Mouse (Mus musculus) right cerebral cortex, postnatal 14 days (tissue): ENCODE data around the gene Ren1.

Experiments
- DNase-seq: peaks from one replicate; pipeline ENCODE4 v3.0.0; 2022

The Ren1 gene

DNA sequence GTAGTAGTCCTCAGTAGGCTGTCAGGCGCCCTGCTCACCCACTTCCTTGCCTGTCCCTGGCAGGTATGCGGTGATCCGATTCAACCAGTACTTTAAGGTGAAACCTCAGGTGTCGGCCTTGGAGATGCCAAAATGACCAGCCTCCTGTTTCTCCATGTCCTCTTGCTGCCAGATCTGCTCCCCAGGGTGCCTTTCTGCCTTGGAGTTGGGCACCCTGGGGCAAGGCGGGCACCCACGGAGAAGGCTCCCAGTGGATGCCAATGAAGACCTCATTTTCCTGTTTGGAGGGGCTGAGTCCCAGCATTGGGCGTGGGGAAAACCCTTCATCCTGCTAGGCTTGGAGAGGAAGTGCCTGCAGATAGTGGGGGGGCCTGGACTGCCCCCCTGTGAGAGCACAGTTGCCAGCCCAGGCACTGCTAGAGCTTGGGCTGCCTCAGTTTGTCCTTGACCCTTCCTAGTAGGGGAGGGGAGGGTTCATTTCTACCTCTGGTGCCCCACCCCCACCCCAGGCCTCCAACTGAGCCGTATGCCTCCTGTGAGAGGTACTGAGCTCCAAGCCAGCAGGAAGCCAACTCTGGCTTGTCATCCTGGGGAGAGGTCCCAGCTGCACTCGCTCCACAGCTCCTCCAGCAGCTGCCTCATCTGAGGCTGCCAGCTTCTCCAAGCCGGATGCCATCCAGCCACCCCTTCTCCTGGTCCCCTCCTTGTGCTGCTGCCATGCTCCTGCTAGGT, 29.1 kb downstream of the Ren1 start:
- DNase-seq = no peak

DNA sequence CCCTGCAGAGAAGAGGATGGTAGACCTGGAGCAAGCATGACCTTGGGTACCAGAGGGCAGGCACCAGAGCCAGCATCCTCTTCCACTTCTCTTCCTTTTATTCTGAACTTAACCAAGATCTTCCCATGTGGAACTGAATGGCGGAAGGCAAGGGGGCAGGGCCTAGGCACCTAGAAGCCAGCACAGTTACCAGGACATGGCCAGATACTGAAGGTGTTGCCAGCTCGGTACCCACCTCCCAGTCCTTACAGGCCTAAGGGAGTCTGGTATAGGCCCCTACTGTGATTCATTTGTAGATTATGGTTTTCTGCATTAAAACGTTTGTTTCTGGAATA, 29.6 kb downstream of the Ren1 start:
- no peak for DNase-seq

DNA sequence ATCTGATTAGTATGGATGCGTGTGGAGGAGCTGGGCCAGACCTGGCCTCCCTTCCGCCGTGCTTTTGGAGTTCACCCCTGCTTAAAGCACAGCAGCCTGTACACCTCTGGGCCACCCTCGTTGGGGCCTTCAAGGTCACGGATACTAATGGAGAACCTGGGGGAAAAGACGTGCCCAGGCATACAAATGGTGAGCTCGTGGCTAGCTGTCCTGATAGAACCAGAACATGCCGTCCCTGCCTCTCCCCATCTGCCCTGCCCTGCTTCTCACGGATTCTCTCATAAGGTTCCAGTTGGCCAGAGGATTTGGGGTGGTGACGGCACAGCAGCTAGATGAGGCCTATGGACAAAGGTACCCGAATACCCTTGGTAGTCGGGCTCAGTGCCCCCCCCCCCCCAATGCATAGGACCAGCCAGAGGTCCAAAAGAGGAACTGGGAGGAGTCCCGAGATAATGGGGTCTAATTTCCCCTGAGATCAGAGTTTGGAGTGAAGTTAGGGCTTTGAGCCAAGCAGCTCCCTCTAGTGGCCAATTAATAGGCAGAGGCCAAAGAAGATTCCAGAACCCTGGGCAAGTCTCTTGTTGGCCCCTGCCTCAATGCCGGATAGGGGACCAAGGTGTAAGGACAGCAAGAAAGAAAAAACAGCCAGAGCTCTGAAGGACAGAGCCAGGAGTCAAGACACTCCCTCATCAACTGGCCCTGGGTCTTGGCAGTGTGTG, 30.2 kb downstream of the Ren1 start:
- no peak for DNase-seq

DNA sequence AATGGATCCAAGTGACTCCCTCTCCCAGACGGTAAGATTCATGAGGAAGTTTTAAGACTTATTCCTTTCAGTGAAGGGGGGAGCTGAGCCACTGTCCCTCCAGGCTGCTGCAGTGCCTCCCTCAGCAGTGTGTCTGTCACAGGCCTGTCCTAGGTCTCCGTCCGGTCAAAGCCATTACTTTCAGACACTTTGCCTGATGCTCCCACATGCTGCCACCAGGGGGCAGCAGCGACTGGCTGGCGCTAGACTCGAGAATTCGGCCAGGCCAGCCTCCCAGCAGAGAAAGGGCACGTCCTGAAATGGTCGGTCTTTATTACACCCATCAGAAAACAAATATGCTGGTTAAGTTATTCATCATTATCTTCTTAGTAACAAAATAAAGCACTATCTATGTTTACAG, 31.7 kb downstream of the Ren1 start:
- DNase-seq = no peak

DNA sequence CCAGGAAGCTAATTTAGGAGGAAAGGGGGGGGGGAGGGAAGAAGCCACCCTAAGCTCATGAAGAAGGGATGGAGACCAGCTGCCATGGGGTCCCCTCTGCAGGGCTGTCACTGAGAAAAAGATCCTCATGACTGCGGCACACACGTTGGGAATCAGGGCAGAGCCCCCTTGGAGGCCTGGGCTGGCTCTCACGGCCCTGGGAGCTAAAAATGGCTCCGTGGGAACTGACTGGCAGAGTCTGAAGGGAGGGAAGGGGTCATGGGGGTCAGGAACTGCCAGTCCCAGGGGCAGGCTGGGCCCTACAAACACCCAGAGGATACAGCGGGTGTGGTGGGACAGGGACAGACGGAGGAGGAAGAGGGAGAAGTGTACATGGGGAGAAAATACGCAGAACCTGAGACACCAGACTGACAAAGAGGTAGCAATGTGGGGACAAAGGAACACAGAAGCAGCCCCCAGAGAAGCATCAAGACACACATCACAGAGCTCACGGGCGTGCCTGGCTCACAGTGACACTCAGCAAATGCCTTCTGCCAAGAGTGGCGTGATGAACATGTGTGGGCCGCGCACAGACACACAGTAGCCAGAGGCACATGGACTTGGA, 32.3 kb downstream of the Ren1 start:
- DNase-seq = no peak

DNA sequence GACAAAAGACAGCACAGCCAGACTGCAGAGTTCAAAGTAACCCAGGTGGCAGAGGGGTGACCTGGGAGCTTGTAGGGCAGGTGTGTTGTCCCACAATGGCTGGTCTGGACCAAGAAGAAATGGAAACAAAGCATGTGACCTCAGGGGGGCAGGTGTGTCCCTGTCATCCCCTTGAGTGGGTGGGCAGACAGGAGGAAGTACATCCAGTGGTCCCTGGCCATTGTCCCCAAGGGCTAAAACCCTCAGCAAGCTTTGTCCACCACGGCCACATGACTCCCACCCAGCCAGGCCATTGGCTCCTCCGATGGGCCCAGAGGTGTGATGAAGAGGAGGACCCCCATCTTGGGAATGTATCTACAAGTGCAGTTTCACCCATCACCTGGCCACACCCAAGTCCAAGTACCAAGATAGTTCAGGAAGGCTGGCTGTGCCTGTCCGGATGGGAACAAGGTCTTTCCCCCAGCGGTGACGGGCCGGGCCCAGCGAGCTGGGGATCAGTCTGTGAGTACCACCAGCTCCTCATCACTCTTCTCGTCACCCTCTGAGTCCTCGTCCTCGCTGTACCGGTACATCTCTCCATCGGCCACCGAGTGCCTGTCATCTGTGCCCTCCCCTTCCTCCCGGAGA, 33.0 kb downstream of the Ren1 start:
- DNase-seq = no peak

DNA sequence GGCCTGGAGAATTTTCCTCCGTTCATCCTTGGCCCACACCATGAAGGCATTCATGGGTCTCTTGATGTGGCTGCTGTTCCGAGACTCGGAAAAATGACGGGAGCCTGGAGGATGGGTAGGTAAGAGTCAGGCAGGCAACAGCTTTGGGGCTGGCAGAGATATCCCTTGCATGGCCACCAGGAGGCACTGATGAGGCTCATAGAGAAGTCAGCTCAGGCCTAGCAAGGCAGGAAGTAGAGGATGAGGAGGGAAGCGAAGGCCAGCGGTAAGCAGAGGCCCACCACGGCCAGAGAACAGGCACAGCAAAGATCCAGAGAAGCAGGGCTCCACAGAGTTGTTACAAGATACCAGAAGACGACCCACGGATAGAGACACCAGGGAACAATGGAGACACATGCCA, 35.2 kb downstream of the Ren1 start:
- peak; percentile 67 for DNase-seq

DNA sequence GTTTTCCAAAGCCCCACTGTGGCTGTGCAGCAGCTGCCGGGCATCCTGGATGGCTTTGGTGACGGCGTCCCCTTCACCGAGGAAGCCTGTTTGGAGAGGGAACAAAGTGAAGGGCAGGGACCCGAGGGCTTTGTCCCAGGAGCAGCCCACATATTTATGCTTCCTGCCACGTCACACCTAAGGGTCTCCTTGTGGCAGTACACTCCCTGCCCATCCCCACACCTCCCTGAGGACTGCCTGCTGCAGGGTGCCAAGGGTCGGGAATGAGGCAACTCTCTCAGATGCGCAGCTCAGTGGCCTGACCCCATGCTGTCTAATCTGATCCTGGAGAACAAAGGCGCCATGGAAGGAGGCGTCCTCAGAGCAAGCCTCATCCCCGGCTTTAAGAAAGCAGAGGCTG, 35.9 kb downstream of the Ren1 start:
- no peak for DNase-seq

DNA sequence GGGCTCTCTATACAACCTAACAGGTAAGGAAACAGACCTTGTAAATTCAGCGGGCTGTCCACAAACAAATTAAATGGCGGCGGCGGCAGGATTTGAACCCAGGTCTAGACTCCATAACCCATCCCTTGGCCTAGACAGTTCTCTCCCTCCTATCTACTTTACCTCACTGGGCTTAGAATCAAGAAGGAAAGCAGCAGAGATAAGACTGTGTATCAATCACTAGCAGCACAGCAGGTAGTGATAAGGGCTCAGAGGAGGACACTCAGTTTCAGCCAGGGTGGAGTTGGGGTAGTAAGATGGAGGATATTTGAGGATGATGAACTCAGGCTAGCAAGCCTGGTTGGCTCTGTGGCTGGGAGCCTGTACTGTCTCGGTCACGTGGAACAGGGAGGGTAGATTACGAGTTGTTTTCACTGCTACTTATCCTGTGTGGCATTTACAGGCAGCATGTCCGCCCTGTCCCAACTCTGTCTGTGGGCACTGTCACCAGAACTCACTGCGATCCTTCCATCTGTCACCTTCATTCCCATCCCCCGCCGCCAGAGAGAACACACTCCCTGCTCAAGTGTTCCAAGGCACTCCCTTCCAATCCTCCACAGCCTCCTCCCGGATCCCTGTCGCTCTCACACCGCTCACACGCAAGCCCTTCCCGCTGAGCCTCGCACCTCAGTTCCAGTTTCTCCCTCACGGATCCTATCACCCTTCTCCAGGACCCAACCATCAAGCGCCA, 37.4 kb downstream of the Ren1 start:
- no peak for DNase-seq

DNA sequence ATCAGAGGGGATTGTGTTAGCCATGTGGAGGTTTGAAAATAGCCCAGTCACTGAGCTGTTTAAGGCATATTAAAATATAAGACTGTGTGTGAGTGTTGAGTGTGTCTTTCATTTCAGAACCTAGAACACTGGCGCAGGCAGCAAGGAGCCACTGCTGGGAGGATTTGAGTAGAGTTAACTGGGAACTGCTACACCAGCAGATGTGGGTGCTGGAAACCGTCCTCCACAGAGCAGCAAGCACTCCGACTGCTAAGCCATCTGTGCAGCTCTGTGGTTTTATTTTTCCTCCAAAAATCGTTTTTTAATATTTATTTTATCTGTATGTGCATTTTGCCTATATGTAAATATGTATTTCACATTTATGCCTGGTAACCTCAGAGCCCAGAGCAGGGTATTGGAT, 44.4 kb downstream of the Ren1 start:
- no peak for DNase-seq

DNA sequence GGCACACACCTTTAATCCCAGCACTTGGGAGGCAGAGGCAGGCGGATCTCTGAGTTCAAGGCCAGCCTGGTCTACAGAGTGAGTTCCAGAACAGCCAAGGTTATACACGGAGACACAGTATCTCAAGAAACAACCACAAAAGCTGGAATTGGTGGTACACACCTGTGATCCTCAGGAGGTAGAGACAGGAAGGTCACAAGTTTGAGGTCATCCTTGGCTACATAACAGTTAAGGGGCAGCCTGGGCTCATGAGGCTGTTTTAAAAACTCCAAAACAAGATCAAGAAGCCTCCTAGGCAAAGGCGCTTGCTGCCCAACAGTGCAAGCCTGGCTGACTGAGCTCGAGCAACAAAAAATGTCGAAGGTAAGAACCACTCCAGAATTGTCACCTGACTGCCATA, 46.4 kb downstream of the Ren1 start:
- DNase-seq = no peak

DNA sequence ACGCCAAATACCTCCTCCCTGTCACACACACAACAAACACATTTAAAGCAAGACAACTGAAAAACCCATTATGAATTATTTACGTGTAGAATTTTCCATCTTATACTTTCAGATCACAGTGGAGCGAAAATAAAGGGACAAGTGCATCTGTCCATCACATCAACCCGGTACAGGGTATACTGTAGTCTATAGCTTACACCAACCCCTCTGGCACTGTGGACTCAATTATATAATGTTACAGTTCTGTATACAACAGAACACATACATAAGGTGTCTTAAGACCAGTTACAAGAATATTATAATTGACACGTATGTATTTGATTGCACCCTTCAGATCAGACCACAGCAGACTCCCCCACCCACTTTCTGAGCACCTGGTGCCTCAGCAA, 46.8 kb downstream of the Ren1 start:
- no peak for DNase-seq

DNA sequence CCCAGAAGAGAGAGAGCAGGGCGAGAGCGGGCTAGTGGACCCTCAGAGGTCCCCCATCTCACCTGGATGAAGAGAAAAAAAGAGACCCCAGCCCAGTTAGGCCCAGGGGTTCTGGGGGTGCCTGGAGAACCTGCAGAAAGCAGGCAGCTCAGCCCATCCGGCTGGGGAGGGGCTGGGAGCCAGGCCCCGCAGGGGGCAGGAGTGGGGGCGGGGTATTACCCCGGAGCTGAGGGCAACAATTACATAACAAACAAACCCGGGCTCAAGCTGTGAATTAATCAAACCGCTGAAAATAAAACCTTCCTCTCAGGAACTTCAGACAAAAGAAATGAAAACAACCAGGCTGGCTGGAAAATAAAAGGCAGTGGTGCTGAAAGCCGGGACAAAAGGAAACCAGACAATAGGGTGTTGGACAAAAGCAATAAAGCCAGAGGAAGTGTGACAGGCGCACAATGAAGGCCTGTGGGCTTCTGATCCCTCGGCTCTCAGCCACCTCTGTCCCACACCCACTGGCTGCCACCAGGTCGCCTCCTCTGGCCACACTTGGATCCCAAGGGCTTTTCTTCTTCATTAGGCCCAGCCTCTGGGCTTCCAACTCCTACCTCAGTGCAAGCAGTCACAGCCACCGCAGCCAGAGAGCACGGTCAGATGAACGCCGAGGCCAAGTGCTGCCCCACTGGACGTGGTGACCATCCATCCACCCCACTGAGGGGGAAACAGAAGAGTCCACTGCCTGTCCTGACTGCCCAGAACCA, 47.4 kb downstream of the Ren1 start:
- no peak for DNase-seq

DNA sequence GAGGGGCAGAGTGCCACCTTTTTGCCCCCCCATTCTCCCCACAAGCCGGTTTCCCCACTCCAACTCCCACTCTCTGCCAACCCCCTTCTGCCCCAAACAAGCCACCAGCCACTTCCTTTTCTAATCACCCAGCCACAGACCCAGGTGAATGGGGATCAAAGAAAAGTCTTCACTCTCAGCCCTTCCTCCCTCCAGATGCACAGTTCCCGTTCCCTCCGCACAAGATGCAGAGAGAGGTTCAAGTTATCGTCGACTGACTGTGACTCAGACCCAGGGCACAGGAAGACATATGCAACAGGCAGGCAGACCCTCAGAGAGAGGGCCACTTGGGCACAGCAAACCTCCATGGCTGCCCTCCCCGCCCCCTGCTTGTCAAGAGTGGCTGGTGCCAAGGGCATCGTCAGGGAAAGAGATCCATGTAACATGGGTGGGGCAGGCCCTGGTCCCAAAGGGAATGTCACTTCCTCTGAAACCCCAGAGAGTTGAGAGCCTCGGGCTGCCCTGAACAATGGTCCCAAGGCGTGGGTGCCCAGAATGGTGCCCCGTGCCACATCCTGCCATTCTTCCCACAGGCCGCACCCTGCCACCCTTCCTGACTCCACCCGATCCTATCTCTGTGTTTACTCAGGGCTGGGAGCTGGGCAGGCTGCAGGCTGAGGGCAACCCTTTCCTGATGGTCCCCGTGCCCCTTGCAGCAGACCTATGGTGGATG, 49.9 kb downstream of the Ren1 start:
- no peak for DNase-seq

DNA sequence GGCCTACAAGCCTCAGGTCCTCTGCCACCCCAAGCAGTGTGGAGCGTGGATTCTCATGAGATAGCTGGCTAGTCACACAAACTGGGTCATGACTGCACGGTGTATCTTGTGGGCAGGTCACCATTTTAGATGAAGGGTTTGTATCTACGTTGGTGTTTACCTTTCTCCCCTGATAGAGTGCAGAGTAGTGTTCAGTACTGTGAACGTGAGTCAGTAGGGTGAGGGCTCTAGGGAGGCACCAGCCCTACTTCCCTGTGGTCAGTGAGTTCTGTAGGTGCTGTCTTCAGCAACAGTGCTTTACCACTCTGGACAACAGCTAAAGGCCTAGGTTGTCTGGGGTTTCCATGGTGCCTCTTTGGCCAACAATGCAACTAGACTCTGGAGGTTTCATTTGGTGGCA, 53.7 kb downstream of the Ren1 start:
- no peak for DNase-seq

DNA sequence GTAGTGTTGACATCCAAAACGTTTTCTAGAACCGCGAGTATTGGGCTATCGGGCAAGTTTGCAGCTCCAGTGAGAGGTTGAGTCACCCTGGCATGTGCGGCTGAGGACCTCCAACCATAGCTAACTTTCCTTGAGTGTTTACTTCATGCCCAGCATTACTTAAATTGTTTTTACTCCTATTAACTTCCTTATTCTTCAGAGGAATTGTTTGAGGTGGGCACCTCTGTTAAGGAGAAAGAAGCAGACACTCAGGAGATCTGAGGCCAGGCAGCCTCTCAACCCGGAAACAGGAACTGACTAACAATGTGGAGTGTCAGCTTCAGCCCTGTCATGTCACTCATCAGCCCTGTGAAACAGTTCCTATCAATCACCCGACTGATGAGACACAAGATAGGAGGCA, 56.3 kb downstream of the Ren1 start:
- DNase-seq = no peak

DNA sequence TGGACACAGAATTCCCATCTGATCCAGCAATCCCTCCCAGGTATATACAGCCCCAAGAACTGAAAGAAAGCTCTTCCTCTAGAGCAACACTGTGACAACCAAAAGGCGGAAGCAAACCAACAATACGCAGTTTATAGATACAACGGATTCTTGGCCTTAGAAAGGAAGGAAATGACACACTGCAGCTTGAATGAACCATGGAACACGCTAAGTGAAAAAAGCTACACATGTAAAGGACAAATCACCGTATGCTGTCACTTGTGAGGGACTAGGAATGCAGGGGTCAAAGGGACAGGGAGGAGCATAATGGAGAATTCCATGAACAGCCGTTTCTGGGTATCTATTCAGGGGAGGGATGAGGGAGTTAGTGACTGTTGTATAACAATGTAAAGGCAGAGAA, 57.1 kb downstream of the Ren1 start:
- DNase-seq = no peak

DNA sequence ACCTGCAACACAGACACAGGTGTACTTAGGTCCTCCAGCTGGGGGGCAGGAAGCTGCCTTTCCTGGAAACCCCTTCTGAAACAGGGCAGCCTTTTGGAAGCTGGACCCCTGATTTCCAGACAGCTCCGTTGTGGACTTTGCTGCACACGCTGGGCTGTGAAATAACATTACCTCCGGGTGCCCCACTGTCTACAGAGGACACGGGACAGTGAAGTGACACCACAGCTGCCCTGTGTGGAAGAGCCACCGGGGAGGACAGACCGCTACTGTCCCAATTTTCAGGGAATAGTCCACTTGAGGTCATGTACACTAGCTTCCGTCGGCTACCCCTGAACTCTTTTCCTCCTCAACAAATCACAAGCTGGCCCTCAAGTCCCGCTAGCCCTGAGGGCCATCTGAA, 58.0 kb downstream of the Ren1 start:
- no peak for DNase-seq

DNA sequence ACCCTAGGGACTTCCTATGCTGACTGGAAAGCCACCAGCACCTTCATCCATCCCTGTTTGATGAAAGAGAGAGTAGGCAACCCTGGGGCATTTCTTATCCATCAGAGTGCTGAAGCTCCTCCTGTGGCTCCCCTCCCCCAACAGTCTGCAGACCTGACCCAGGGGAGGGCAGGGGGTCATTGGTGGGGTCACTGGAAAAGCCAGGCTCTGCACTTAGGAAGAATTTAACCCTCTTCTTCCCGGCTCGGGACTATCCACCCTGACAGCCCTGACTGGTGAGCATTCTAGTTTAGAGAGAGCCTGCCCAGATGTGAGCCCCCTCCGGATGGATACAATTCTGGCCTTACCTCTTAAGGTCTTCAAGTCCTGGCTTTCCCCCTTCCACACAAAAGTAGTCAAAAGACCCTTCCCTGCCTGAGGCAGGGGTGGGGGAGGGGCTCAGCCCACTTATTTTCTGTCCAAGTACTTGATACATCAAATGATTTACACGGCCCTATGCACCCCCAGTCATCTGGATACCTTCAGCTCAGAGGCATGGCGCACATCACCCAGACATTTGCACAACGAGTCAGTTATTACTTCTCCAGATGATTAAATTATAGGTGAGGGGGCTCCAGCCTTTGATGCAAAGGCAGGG, 58.7 kb downstream of the Ren1 start:
- no peak for DNase-seq

DNA sequence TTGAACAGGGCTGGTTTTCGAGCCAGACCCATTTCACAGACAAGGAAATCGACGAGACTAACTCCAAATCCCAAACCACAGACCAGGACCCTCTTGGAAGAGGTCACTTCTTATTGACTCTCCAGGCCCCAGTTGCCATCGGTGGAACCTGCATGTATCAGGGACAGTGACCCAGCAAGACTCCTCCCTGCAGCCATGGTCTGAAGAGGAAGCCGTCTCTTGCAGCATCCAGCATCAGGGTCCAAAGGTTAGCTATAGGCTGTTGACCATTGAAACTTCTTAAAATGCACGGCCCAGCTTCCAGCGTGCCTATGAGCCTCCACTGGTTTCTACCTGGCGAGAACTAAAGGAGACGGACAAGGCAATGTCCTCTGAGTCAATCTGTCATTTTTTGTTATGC, 59.5 kb downstream of the Ren1 start:
- no peak for DNase-seq
